Mouse (Mus musculus) limb, embryonic 11.5 days (tissue): Measurements from ENCODE around the gene Dnajb2. TPM values are rescaled to one million over a fixed set of nuclear protein-coding genes. Genes with fewer than 3 reads are reported as not detected.

Experiments used
- ATAC-seq: fragments of 200-750 bp; cut with Nextera tagmentation; 2 replicates; pipeline ENCODE4 v1.8.0; 2017; ENCODE audit warnings: low read depth; ENCODE audit not compliant: insufficient number of reproducible peaks, low FRiP score, low TSS enrichment
- DNase-seq: peaks from one replicate; pipeline ENCODE4 v3.0.0-alpha.2; 2015; ENCODE audit warnings: low spot score
- H3K27ac ChIP-seq: fragments of 300-500 bp; sonication (generic); replicated peaks from 2 replicates; pipeline ENCODE4 v1.5.1; 2014; ENCODE audit warnings: low read depth, mild to moderate bottlenecking, low read length
- H3K27me3 ChIP-seq: fragments of 300-500 bp; sonication (generic); 2 replicates; pipeline ENCODE4 v1.6.1; 2014; ENCODE audit warnings: mild to moderate bottlenecking, low read length, mixed read lengths; ENCODE audit not compliant: control insufficient read depth, insufficient read depth
- H3K36me3 ChIP-seq: fragments of 300-500 bp; sonication (generic); 2 replicates; pipeline ENCODE4 v1.6.1; 2014; ENCODE audit warnings: mild to moderate bottlenecking, low read length, moderate library complexity, mixed read lengths; ENCODE audit not compliant: control insufficient read depth, insufficient read depth
- H3K4me1 ChIP-seq: fragments of 300-500 bp; sonication (generic); 2 replicates; pipeline ENCODE4 v1.6.1; 2014; ENCODE audit warnings: low read length, mixed read lengths; ENCODE audit not compliant: control insufficient read depth, insufficient read depth
- H3K4me2 ChIP-seq: fragments of 300-500 bp; sonication (generic); 2 replicates; pipeline ENCODE4 v1.6.1; 2014; ENCODE audit warnings: low read depth, mild to moderate bottlenecking, moderate library complexity; ENCODE audit not compliant: severe bottlenecking
- H3K4me3 ChIP-seq: fragments of 300-500 bp; sonication (generic); 2 replicates; pipeline ENCODE4 v1.5.1; 2014; ENCODE audit warnings: low read depth, low read length
- H3K9ac ChIP-seq: fragments of 300-500 bp; sonication (generic); 2 replicates; pipeline ENCODE4 v1.6.1; 2014; ENCODE audit warnings: mild to moderate bottlenecking, low read length
- H3K9me3 ChIP-seq: fragments of 300-500 bp; sonication (generic); 2 replicates; pipeline ENCODE4 v1.6.1; 2016; ENCODE audit warnings: low read length; ENCODE audit not compliant: control insufficient read depth
- WGBS: fragments of 180-500 bp; shearing (Covaris S2); extraction: QIAGEN DNeasy Blood & Tissue Kit; methylation state at CpG from one replicate; pipeline ENCODE4 v1.1.7; 2014; 5-methylcytosine and 5-hydroxymethylcytosine counted together
- polyA plus RNA-seq: library from polyadenylated mRNA; unstranded; fragments of >200 nt; fragmentation: Nextera tagmentation; extraction: Ambion mirVana; gene quantifications from 2 replicates; pipeline ENCODE4 v1.2.1, GENCODE M21; 2014

The Dnajb2 gene
- 16.9 and 17.6 TPM in 2 replicates for polyA plus RNA-seq

- DNase-seq (peak; percentile 77), ATAC-seq (peak; percentile 87)
- peak within 1 kb of the TSS; percentile 73 for H3K9ac ChIP-seq
- H3K27ac ChIP-seq, result peak within 1 kb of the TSS; percentile 17; the same call in 1 of the 2 replicates
- H3K27me3 ChIP-seq, result no peaks in the 10 kb centered on the region
- peak within 1 kb of the TSS; percentile 92 for H3K4me2 ChIP-seq
- no peaks in the 10 kb centered on the region for H3K9me3 ChIP-seq
- H3K4me3 ChIP-seq, result peak within 1 kb of the TSS; percentile 63
- WGBS, result under 1% methylated on average over 62 of the region's 64 CpGs
- H3K4me1 ChIP-seq, result peaks cover 6% of the 10 kb centered on the region; the same call in 1 of the 2 replicates
- no peaks in the 10 kb centered on the region for H3K36me3 ChIP-seq
Measured at GRCm38 (mm10) chr1:75236117-75237050, at the start of gene Dnajb2. Dnajb2 (plus strand) TSS chr1:75236406.

GRCm38 (mm10) chr1:75187126-75187525 lies 49.1 kb upstream of the Dnajb2 start:
- ATAC-seq (no peak), DNase-seq (no peak)
- Histone ChIP-seq H3K4me1 (0 out of 2 replicates have a peak, but pooled peaks cover 2% of the 10 kb centered on the region), H3K36me3 (peaks cover 19% of the 10 kb centered on the region), H3K9me3 (no peaks in the 10 kb centered on the region), H3K4me2 (no peak overlapping the region), H3K27me3 (no peaks in the 10 kb centered on the region), H3K4me3 (no peak overlapping the region), H3K27ac (no peak overlapping the region), H3K9ac (no peak overlapping the region)

GRCm38 (mm10) chr1:75187914-75188483 lies 48.2 kb upstream of the Dnajb2 start:
- WGBS, result 70% methylated on average over 2 of the region's 2 CpGs
- H3K4me3 ChIP-seq, result no peak overlapping the region
- no peak overlapping the region for H3K4me2 ChIP-seq
- ATAC-seq (no peak), DNase-seq (no peak)
- no peak overlapping the region for H3K27ac ChIP-seq
- H3K9ac ChIP-seq, result no peak overlapping the region
- H3K9me3 ChIP-seq, result no peaks in the 10 kb centered on the region
- peaks cover 12% of the 10 kb centered on the region for H3K36me3 ChIP-seq
- peaks cover 5% of the 10 kb centered on the region for H3K4me1 ChIP-seq
- H3K27me3 ChIP-seq, result no peaks in the 10 kb centered on the region

- no peaks in the 10 kb centered on the region for H3K9me3 ChIP-seq
- H3K4me1 ChIP-seq, result peaks cover 8% of the 10 kb centered on the region
- DNase-seq (no peak), ATAC-seq (no peak)
- no peak overlapping the region for H3K4me3 ChIP-seq
- 0 out of 2 replicates have a peak overlapping the region, but pooled peaks have one; percentile 94 for H3K4me2 ChIP-seq
- no peak overlapping the region for H3K9ac ChIP-seq
- WGBS, result 71% methylated on average over 2 of the region's 2 CpGs
- peaks cover 12% of the 10 kb centered on the region for H3K36me3 ChIP-seq
- H3K27ac ChIP-seq, result no peak overlapping the region
- no peaks in the 10 kb centered on the region for H3K27me3 ChIP-seq
Measured at GRCm38 (mm10) chr1:75190577-75190976, 45.6 kb upstream of the Dnajb2 start.

GRCm38 (mm10) chr1:75191258-75191621 lies 45.0 kb upstream of the Dnajb2 start:
- Histone ChIP-seq H3K4me2 (peak overlapping the region; percentile 94), H3K4me1 (peaks cover 8% of the 10 kb centered on the region), H3K27ac (no peak overlapping the region), H3K27me3 (no peaks in the 10 kb centered on the region), H3K9ac (peak overlapping the region; percentile 72), H3K4me3 (peak overlapping the region; percentile 68), H3K9me3 (no peaks in the 10 kb centered on the region), H3K36me3 (peaks cover 7% of the 10 kb centered on the region)
- DNase-seq (no peak), ATAC-seq (no peak; the same call in none of the 2 replicates)
- WGBS, result 47% methylated on average over 5 of the region's 5 CpGs

GRCm38 (mm10) chr1:75191622-75192402 lies 44.4 kb upstream of the Dnajb2 start, which contains the start of the genes Ankzf1 and Atg9a:
Ankzf1 (plus strand) TSS chr1:75192151.
Atg9a (minus strand) TSS chr1:75192196.
- H3K4me2 ChIP-seq, result peak within 1 kb of the TSS; percentile 94
- peak; percentile 93 for DNase-seq
- under 1% methylated on average over 52 of the region's 56 CpGs for WGBS
- H3K36me3 ChIP-seq, result peaks cover 2% of the 10 kb centered on the region
- H3K27me3 ChIP-seq, result no peaks in the 10 kb centered on the region
- peak; percentile 98 for ATAC-seq
- peaks cover 8% of the 10 kb centered on the region for H3K4me1 ChIP-seq
- no peaks in the 10 kb centered on the region for H3K9me3 ChIP-seq
- H3K27ac ChIP-seq, result peak within 1 kb of the TSS; percentile 59
- peak within 1 kb of the TSS; percentile 79 for H3K9ac ChIP-seq
- H3K4me3 ChIP-seq, result peak within 1 kb of the TSS; percentile 68

- H3K9ac ChIP-seq, result peak overlapping the region; percentile 79
Measured at GRCm38 (mm10) chr1:75192452-75192851, 43.8 kb upstream of the Dnajb2 start.

GRCm38 (mm10) chr1:75201236-75201635 lies 35.0 kb upstream of the Dnajb2 start:
- Histone ChIP-seq H3K9ac (no peak overlapping the region), H3K4me2 (no peak overlapping the region), H3K4me1 (no peaks in the 10 kb centered on the region), H3K36me3 (peaks cover 7% of the 10 kb centered on the region; the same call in 1 of the 2 replicates), H3K27me3 (no peaks in the 10 kb centered on the region), H3K27ac (no peak overlapping the region), H3K4me3 (no peak overlapping the region), H3K9me3 (no peaks in the 10 kb centered on the region)
- DNase-seq (no peak), ATAC-seq (no peak)
- WGBS, result 86% methylated on average over 1 of the region's 1 CpGs

More at GRCm38 (mm10) chr1:75192452-75192851, 43.8 kb upstream of the Dnajb2 start:
- ATAC-seq (no peak), DNase-seq (no peak)
- no peaks in the 10 kb centered on the region for H3K27me3 ChIP-seq
- H3K4me1 ChIP-seq, result peaks cover 8% of the 10 kb centered on the region
- peak overlapping the region; percentile 68 for H3K4me3 ChIP-seq
- H3K4me2 ChIP-seq, result peak overlapping the region; percentile 94
- peak overlapping the region; percentile 59 for H3K27ac ChIP-seq
- H3K9me3 ChIP-seq, result no peaks in the 10 kb centered on the region
- 0% methylated on average over 19 of the region's 19 CpGs for WGBS
- no peaks in the 10 kb centered on the region; the same call in 1 of the 2 replicates for H3K36me3 ChIP-seq
